Comparison of ENCODE assay signal across 20 mouse cellular contexts in genomic region chr12:79353356-79353755, GRCm38 (mm10). TPM values are rescaled to one million over a fixed set of nuclear protein-coding genes. Genes with fewer than 3 reads are reported as not detected.
DNase-seq lines count a peak whose midpoint lies in the region; ATAC-seq and TF ChIP-seq lines count a peak whose summit lies in the region.
"Had no signal": no experiment of that assay in that cellular context is flagged by ENCODE, and none has a peak within 500 bp of the region (broad histone marks: within the 10 kb centered on the region; RNA-seq: fewer than 3 reads in every experiment).

No protein-coding gene starts in this region.

- peak overlapping the region; percentile 54; the same call in 1 of the 2 replicates for H3K27ac ChIP-seq in heart, embryonic 16.5 days (ENCODE audit: low read length)
- H3K27ac ChIP-seq in kidney, embryonic 16.5 days (ENCODE audit: low read length) = peak overlapping the region; percentile 73; the same call in 1 of the 2 replicates
- no peak overlapping the region for H3K27ac ChIP-seq in kidney, adult 2 months (ENCODE audit: insufficient read depth, low read depth, low read length)
- peak overlapping the region; percentile 22; the same call in 1 of the 2 replicates for H3K27ac ChIP-seq in MEL (ENCODE audit: control insufficient read depth, low read depth, low read length)
- H3K27ac ChIP-seq: liver, embryonic 12.5 days had no signal

- no peak for TF ChIP-seq CTCF in kidney, adult 2 months (conservative IDR thresholded peaks at IDR 0.05; ENCODE audit: insufficient read depth, insufficient read length, low read depth, low read length)
- TF ChIP-seq CTCF in MEL (IDR thresholded peaks at IDR 0.05 in 2 of 3, conservative IDR thresholded peaks at IDR 0.05 in 1 of 3; ENCODE audit: control insufficient read depth in 1 of 3, insufficient read depth in 1 of 3, low read depth in 2 of 3, low read length in 3 of 3, poor library complexity in 1 of 3, severe bottlenecking in 1 of 3) = no peak
- TF ChIP-seq CTCF in brain, embryonic 14.5 days (IDR thresholded peaks at IDR 0.05; ENCODE audit: borderline replicate concordance, extremely low read depth, insufficient read depth, insufficient read length) = no peak

- no peak for DNase-seq in heart, postnatal 25 days (ENCODE audit: low spot score)
- no peak for DNase-seq in kidney, adult 2 months
- no peak for DNase-seq in MEL (ENCODE audit: low read depth, low spot score)
- DNase-seq in brain, embryonic 14.5 days (ENCODE audit: low read depth) = peak; percentile 29
- no peak for DNase-seq in adrenal gland, adult 8-10 months
- DNase-seq: adrenal gland, postnatal 36 days; cerebellum, adult 18-20 months; cerebellum, postnatal 25 days; forebrain, postnatal 0 days; kidney, adult 11 months; kidney, postnatal 4 days; layer of hippocampus, adult 9-11 months; lung, adult 2 months; thymus, postnatal 25 days had no signal

- H3K9ac ChIP-seq in heart, embryonic 16.5 days (ENCODE audit: low read length) = no peak overlapping the region
- 0 out of 2 replicates have a peak overlapping the region, but pooled peaks have one; percentile 11 for H3K9ac ChIP-seq in kidney, embryonic 16.5 days (replicated peaks; ENCODE audit: low read length)
- H3K9ac ChIP-seq in MEL (ENCODE audit: control insufficient read depth, low read depth, low read length, poor library complexity, severe bottlenecking) = no peak overlapping the region
- H3K9ac ChIP-seq: forebrain, postnatal 0 days; hindbrain, embryonic 13.5 days; liver, embryonic 12.5 days had no signal

- no peaks in the 10 kb centered on the region for H3K27me3 ChIP-seq in heart, embryonic 16.5 days (ENCODE audit: control insufficient read depth, insufficient read depth, low read length)
- no peaks in the 10 kb centered on the region for H3K27me3 ChIP-seq in kidney, embryonic 16.5 days (ENCODE audit: insufficient read depth, low read length)
- no peaks in the 10 kb centered on the region for H3K27me3 ChIP-seq in kidney, adult 2 months (replicated peaks; ENCODE audit: control insufficient read depth, insufficient read depth, low read length)
- H3K27me3 ChIP-seq in MEL (ENCODE audit: control insufficient read depth in 1 of 2, insufficient read depth in 2 of 2, low read length in 2 of 2) = no peaks in the 10 kb centered on the region
- H3K27me3 ChIP-seq: hindbrain, embryonic 13.5 days; liver, embryonic 12.5 days had no signal

- H3K4me2 ChIP-seq in heart, embryonic 16.5 days (ENCODE audit: low read depth, low read length) = no peak overlapping the region
- no peak overlapping the region for H3K4me2 ChIP-seq in kidney, embryonic 16.5 days (replicated peaks; ENCODE audit: low read depth, low read length)
- H3K4me2 ChIP-seq: hindbrain, embryonic 13.5 days; liver, embryonic 12.5 days had no signal

- intact Hi-C loops in heart, postnatal 25 days (cut with DNase I) = no loop called here

- 51% methylated on average over 5 of the region's 5 CpGs for WGBS in heart, embryonic 16.5 days
- WGBS in kidney, embryonic 16.5 days = 68% methylated on average over 5 of the region's 5 CpGs
- 76% methylated on average over 5 of the region's 5 CpGs for WGBS in kidney, adult 2 months

- no peaks in the 10 kb centered on the region for H3K9me3 ChIP-seq in heart, embryonic 16.5 days (replicated peaks; ENCODE audit: control insufficient read depth, low read length)
- no peaks in the 10 kb centered on the region for H3K9me3 ChIP-seq in kidney, embryonic 16.5 days (ENCODE audit: low read length)
- no peaks in the 10 kb centered on the region for H3K9me3 ChIP-seq in MEL (replicated peaks; ENCODE audit: insufficient read depth, low read length)
- H3K9me3 ChIP-seq: forebrain, embryonic 10.5 days; hindbrain, embryonic 13.5 days; liver, embryonic 12.5 days had no signal

- H3K4me1 ChIP-seq in heart, embryonic 16.5 days (ENCODE audit: control insufficient read depth, insufficient read depth, low read length) = peaks cover 23% of the 10 kb centered on the region
- peaks cover 34% of the 10 kb centered on the region for H3K4me1 ChIP-seq in kidney, embryonic 16.5 days (ENCODE audit: insufficient read depth, low read length)
- H3K4me1 ChIP-seq in kidney, adult 2 months (ENCODE audit: control insufficient read depth, insufficient read depth, low read length) = peaks cover 21% of the 10 kb centered on the region
- peaks cover 15 to 20% of the 10 kb centered on the region in 2 experiments for H3K4me1 ChIP-seq in MEL (ENCODE audit: control insufficient read depth in 1 of 2, insufficient read depth in 2 of 2, low read length in 2 of 2)

- H3K4me3 ChIP-seq in heart, embryonic 16.5 days (ENCODE audit: low read length) = no peak overlapping the region
- no peak overlapping the region for H3K4me3 ChIP-seq in kidney, embryonic 16.5 days (ENCODE audit: low read length)
- no peak overlapping the region for H3K4me3 ChIP-seq in kidney, adult 2 months (ENCODE audit: insufficient read depth, low read depth, low read length)
- H3K4me3 ChIP-seq in MEL (ENCODE audit: control insufficient read depth in 1 of 2, insufficient read depth in 1 of 2, low read depth in 2 of 2, low read length in 2 of 2) = no peak overlapping the region
- H3K4me3 ChIP-seq: forebrain, embryonic 10.5 days; hindbrain, embryonic 13.5 days; liver, embryonic 12.5 days had no signal

- H3K36me3 ChIP-seq in heart, embryonic 16.5 days (ENCODE audit: control insufficient read depth, insufficient read depth) = no peaks in the 10 kb centered on the region
- H3K36me3 ChIP-seq in kidney, embryonic 16.5 days (ENCODE audit: insufficient read depth, low read length) = no peaks in the 10 kb centered on the region
- H3K36me3 ChIP-seq in kidney, adult 2 months (ENCODE audit: control insufficient read depth, insufficient read depth, low read length) = no peaks in the 10 kb centered on the region
- H3K36me3 ChIP-seq in MEL (ENCODE audit: control insufficient read depth in 1 of 2, insufficient read depth in 2 of 2, low read length in 2 of 2) = peaks cover 0 to 22% of the 10 kb centered on the region in 2 experiments; a peak in 2 of 4 replicates
- H3K36me3 ChIP-seq: forebrain, embryonic 10.5 days; hindbrain, embryonic 13.5 days; liver, embryonic 12.5 days had no signal

- 0 out of 2 replicates have a peak, but pooled peaks have one; percentile 18 for ATAC-seq in heart, embryonic 16.5 days (replicated peaks; ENCODE audit: extremely low read depth, insufficient read depth, low FRiP score)
- ATAC-seq in kidney, embryonic 16.5 days (ENCODE audit: low FRiP score, low TSS enrichment) = no peak
- ATAC-seq: forebrain, postnatal 0 days; liver, embryonic 12.5 days had no signal

- TF ChIP-seq EP300 in MEL (IDR thresholded peaks at IDR 0.05; ENCODE audit: low read depth in 1 of 2, low read length in 2 of 2) = no peak

- no peaks in the 10 kb centered on the region for H3K79me2 ChIP-seq in MEL (ENCODE audit: control insufficient read depth, insufficient read depth, low read length, poor library complexity)

- TF ChIP-seq POLR2A in kidney, adult 2 months (IDR thresholded peaks at IDR 0.05; ENCODE audit: low read depth, low read length) = no peak
- no peak for TF ChIP-seq POLR2A in MEL (IDR thresholded peaks at IDR 0.05; ENCODE audit: control insufficient read depth in 1 of 2, insufficient read depth in 1 of 2, low read depth in 1 of 2, low read length in 2 of 2, poor library complexity in 1 of 2)
- TF ChIP-seq POLR2A in brain, embryonic 14.5 days (IDR thresholded peaks at IDR 0.05; ENCODE audit: borderline replicate concordance, extremely low read depth, insufficient read depth, insufficient read length, poor library complexity, severe bottlenecking) = no peak

- no peak for TF ChIP-seq RAD21 in MEL (IDR thresholded peaks at IDR 0.05; ENCODE audit: low read depth, low read length)

TF ChIP-seq in MEL, 35 proteins besides CTCF, POLR2A, EP300 and RAD21 (continues in another document):
- TF ChIP-seq TAL1 (IDR thresholded peaks at IDR 0.05; ENCODE audit: low read length) (no peak), NRF1 (IDR thresholded peaks at IDR 0.05; ENCODE audit: insufficient read depth, low read depth, low read length, poor library complexity, severe bottlenecking) (no peak), POLR2AphosphoS2 (IDR thresholded peaks at IDR 0.05; ENCODE audit: low read length) (no peak), MEF2A (IDR thresholded peaks at IDR 0.05; ENCODE audit: extremely low read depth, insufficient replicate concordance, low read depth, low read length, poor library complexity, severe bottlenecking) (no peak), BHLHE40 (IDR thresholded peaks at IDR 0.05; ENCODE audit: borderline replicate concordance, low read depth, low read length) (no peak), RCOR1 (IDR thresholded peaks at IDR 0.05; ENCODE audit: low read depth, low read length) (no peak), GATA1 (IDR thresholded peaks at IDR 0.05; ENCODE audit: low read depth, low read length) (no peak), SIN3A (IDR thresholded peaks at IDR 0.05; ENCODE audit: low read length) (no peak), MYC (IDR thresholded peaks at IDR 0.05; ENCODE audit: low read depth, low read length) (no peak), POLR2AphosphoS5 (IDR thresholded peaks at IDR 0.05; ENCODE audit: borderline replicate concordance, low read depth, low read length) (no peak), USF1 (IDR thresholded peaks at IDR 0.05; ENCODE audit: low read depth, low read length) (no peak), ELF1 (IDR thresholded peaks at IDR 0.05; ENCODE audit: low read depth, low read length) (no peak)

RNA-seq across cellular contexts. Expression of gene Rad51b, which starts 56.3 kb away (rescaled TPM):
- polyA plus RNA-seq in heart, embryonic 16.5 days (2015; fragmentation: Nextera tagmentation; extraction: Ambion mirVana) = 5.0 and 5.3 TPM in 2 replicates
- total RNA-seq in heart, postnatal 25 days (2021) = under 1 TPM; 0.68 to 0.84 TPM
- polyA plus RNA-seq in kidney, embryonic 16.5 days (2015; fragmentation: Nextera tagmentation; extraction: Ambion mirVana) = 8.0 and 8.9 TPM in 2 replicates
- polyA plus RNA-seq in kidney, adult 2 months (2012; rRNA removed) = 0.14 TPM in 2 replicates
- total RNA-seq in MEL (2012; rRNA removed) = 3.6 and 4.2 TPM in 2 replicates
- 1 to 10 TPM in 1 of 2 experiments, not detected in 1; 5.7 TPM for polyA plus RNA-seq in MEL (2012; ENCODE audit: insufficient read depth in 1 of 2, insufficient read length in 2 of 2, low read depth in 1 of 2, low replicate concordance in 2 of 2, missing spikeins in 1 of 2)
- 0.67 and 1.1 TPM in 2 replicates for polyA plus RNA-seq in brain, embryonic 14.5 days (2012; rRNA removed)
- total RNA-seq in adrenal gland, adult 8-10 months (2022) = under 1 TPM; 0.35 to 0.74 (median 0.48) TPM
- total RNA-seq: monocyte, adult 5-6 weeks had no signal

RNA-seq across cellular contexts. Expression of gene Zfyve26, which starts 57.3 kb away (rescaled TPM):
- 8.7 and 9.2 TPM in 2 replicates for polyA plus RNA-seq in heart, embryonic 16.5 days (2015; fragmentation: Nextera tagmentation; extraction: Ambion mirVana)
- total RNA-seq in heart, postnatal 25 days (2021) = 10 to 100 TPM; 15.8 to 16.7 TPM
- 11.2 and 17.7 TPM in 2 replicates for polyA plus RNA-seq in kidney, embryonic 16.5 days (2015; fragmentation: Nextera tagmentation; extraction: Ambion mirVana)
- polyA plus RNA-seq in kidney, adult 2 months (2012; rRNA removed) = 20.6 and 21.3 TPM in 2 replicates
- 7.2 and 9.2 TPM in 2 replicates for total RNA-seq in MEL (2012; rRNA removed)
- 100 to 1,000 TPM in 1 of 2 experiments, 10 to 100 TPM in 1; 16.2 to 110 TPM for polyA plus RNA-seq in MEL (2012; ENCODE audit: insufficient read depth in 1 of 2, insufficient read length in 2 of 2, low read depth in 1 of 2, low replicate concordance in 2 of 2, missing spikeins in 1 of 2)
- polyA plus RNA-seq in brain, embryonic 14.5 days (2012; rRNA removed) = 25.0 and 26.0 TPM in 2 replicates
- total RNA-seq in adrenal gland, adult 8-10 months (2022) = 10 to 100 TPM; 21.3 to 46.5 (median 28.2) TPM
